Mouse (Mus musculus): ENCODE results near the gene Speg. TPM values are rescaled to one million over a fixed set of nuclear protein-coding genes. Genes with fewer than 3 reads are reported as not detected.
A peak's percentile ranks its signal among the peaks of the same experiment; 100 is the strongest.

The Speg gene
- polyA plus RNA-seq, 1 experiment from 2014 or later: 20.3 TPM

GRCm38 (mm10) chr1:75384470-75385141, 9.5 kb downstream of the Speg start:
- DNase-seq (ENCODE audit: low spot score) (no peak), ATAC-seq (ENCODE audit: low read depth) (no peak)
- Histone ChIP-seq H3K27me3 (replicated peaks; ENCODE audit: control insufficient read depth, insufficient read depth, low read length) (peaks cover 41% of the 10 kb centered on the region), H3K4me2 (ENCODE audit: low read depth, low read length) (no peak overlapping the region), H3K4me1 (ENCODE audit: control insufficient read depth, insufficient read depth, low read length) (peaks cover 18% of the 10 kb centered on the region), H3K9me3 (ENCODE audit: control insufficient read depth, low read length) (no peaks in the 10 kb centered on the region), H3K27ac (replicated peaks; ENCODE audit: low read depth, low read length) (no peak overlapping the region), H3K36me3 (ENCODE audit: control insufficient read depth, insufficient read depth, low read length) (peaks cover 6% of the 10 kb centered on the region; the same call in 1 of the 2 replicates), H3K4me3 (ENCODE audit: low read depth, low read length) (no peak overlapping the region), H3K9ac (ENCODE audit: low read depth, low read length) (no peak overlapping the region)
- WGBS: 82% methylated on average over 16 of the region's 27 CpGs

GRCm38 (mm10) chr1:75385142-75385730, 10.1 kb downstream of the Speg start:
- peak overlapping the region; percentile 2; the same call in 1 of the 2 replicates for H3K9ac ChIP-seq (ENCODE audit: low read depth, low read length)
- peaks cover 6% of the 10 kb centered on the region; the same call in 1 of the 2 replicates for H3K36me3 ChIP-seq (ENCODE audit: control insufficient read depth, insufficient read depth, low read length)
- H3K27ac ChIP-seq (replicated peaks; ENCODE audit: low read depth, low read length): no peak overlapping the region
- no peak overlapping the region for H3K4me3 ChIP-seq (ENCODE audit: low read depth, low read length)
- DNase-seq (ENCODE audit: low spot score): no peak
- peaks cover 18% of the 10 kb centered on the region for H3K4me1 ChIP-seq (ENCODE audit: control insufficient read depth, insufficient read depth, low read length)
- no peak for ATAC-seq (ENCODE audit: low read depth)
- H3K27me3 ChIP-seq (replicated peaks; ENCODE audit: control insufficient read depth, insufficient read depth, low read length): peaks cover 42% of the 10 kb centered on the region
- WGBS: 72% methylated on average over 20 of the region's 20 CpGs
- no peak overlapping the region for H3K4me2 ChIP-seq (ENCODE audit: low read depth, low read length)
- H3K9me3 ChIP-seq (ENCODE audit: control insufficient read depth, low read length): no peaks in the 10 kb centered on the region

- Histone ChIP-seq H3K27ac (replicated peaks; ENCODE audit: low read depth, low read length) (no peak overlapping the region), H3K36me3 (ENCODE audit: control insufficient read depth, insufficient read depth, low read length) (peaks cover 6% of the 10 kb centered on the region; the same call in 1 of the 2 replicates), H3K9me3 (ENCODE audit: control insufficient read depth, low read length) (no peaks in the 10 kb centered on the region), H3K9ac (ENCODE audit: low read depth, low read length) (0 out of 2 replicates have a peak overlapping the region, but pooled peaks have one; percentile 2), H3K4me3 (ENCODE audit: low read depth, low read length) (no peak overlapping the region), H3K4me2 (ENCODE audit: low read depth, low read length) (no peak overlapping the region), H3K4me1 (ENCODE audit: control insufficient read depth, insufficient read depth, low read length) (peaks cover 18% of the 10 kb centered on the region), H3K27me3 (replicated peaks; ENCODE audit: control insufficient read depth, insufficient read depth, low read length) (peaks cover 39% of the 10 kb centered on the region)
- DNase-seq (ENCODE audit: low spot score): no peak
- 41% methylated on average over 4 of the region's 4 CpGs for WGBS
- ATAC-seq (ENCODE audit: low read depth): no peak
Measured at GRCm38 (mm10) chr1:75386149-75386548, 11.1 kb downstream of the Speg start.

- Histone ChIP-seq H3K27me3 (replicated peaks; ENCODE audit: control insufficient read depth, insufficient read depth, low read length) (peaks cover 39% of the 10 kb centered on the region), H3K4me3 (ENCODE audit: low read depth, low read length) (peak overlapping the region; percentile 35), H3K4me2 (ENCODE audit: low read depth, low read length) (peak overlapping the region; percentile 58)
Measured at GRCm38 (mm10) chr1:75387469-75387928, 12.4 kb downstream of the Speg start.

GRCm38 (mm10) chr1:75387929-75388897, 13.1 kb downstream of the Speg start:
- H3K27ac ChIP-seq (replicated peaks; ENCODE audit: low read depth, low read length): no peak overlapping the region
- peaks cover 39% of the 10 kb centered on the region for H3K27me3 ChIP-seq (replicated peaks; ENCODE audit: control insufficient read depth, insufficient read depth, low read length)
- peak overlapping the region; percentile 35 for H3K4me3 ChIP-seq (ENCODE audit: low read depth, low read length)
- peak overlapping the region; percentile 54 for H3K9ac ChIP-seq (ENCODE audit: low read depth, low read length)
- ATAC-seq (ENCODE audit: low read depth): peak; percentile 23; the same call in 1 of the 2 replicates
- peaks cover 6% of the 10 kb centered on the region for H3K36me3 ChIP-seq (ENCODE audit: control insufficient read depth, insufficient read depth, low read length)
- no peaks in the 10 kb centered on the region for H3K9me3 ChIP-seq (ENCODE audit: control insufficient read depth, low read length)
- WGBS: 8% methylated on average over 24 of the region's 94 CpGs
- DNase-seq (ENCODE audit: low spot score): no peak
- peaks cover 23% of the 10 kb centered on the region for H3K4me1 ChIP-seq (ENCODE audit: control insufficient read depth, insufficient read depth, low read length)
- peak overlapping the region; percentile 58 for H3K4me2 ChIP-seq (ENCODE audit: low read depth, low read length)

More at GRCm38 (mm10) chr1:75387469-75387928, 12.4 kb downstream of the Speg start:
- WGBS: 27% methylated on average over 7 of the region's 7 CpGs
- Histone ChIP-seq H3K4me1 (ENCODE audit: control insufficient read depth, insufficient read depth, low read length) (peaks cover 18% of the 10 kb centered on the region), H3K9ac (ENCODE audit: low read depth, low read length) (peak overlapping the region; percentile 54), H3K9me3 (ENCODE audit: control insufficient read depth, low read length) (no peaks in the 10 kb centered on the region), H3K36me3 (ENCODE audit: control insufficient read depth, insufficient read depth, low read length) (peaks cover 6% of the 10 kb centered on the region), H3K27ac (replicated peaks; ENCODE audit: low read depth, low read length) (no peak overlapping the region)
- DNase-seq (ENCODE audit: low spot score): no peak
- no peak for ATAC-seq (ENCODE audit: low read depth)

- DNase-seq (ENCODE audit: low spot score): no peak
- ATAC-seq (ENCODE audit: low read depth): no peak
- peak overlapping the region; percentile 54 for H3K9ac ChIP-seq (ENCODE audit: low read depth, low read length)
- H3K36me3 ChIP-seq (ENCODE audit: control insufficient read depth, insufficient read depth, low read length): peaks cover 10% of the 10 kb centered on the region
- peaks cover 29% of the 10 kb centered on the region for H3K4me1 ChIP-seq (ENCODE audit: control insufficient read depth, insufficient read depth, low read length)
- H3K4me2 ChIP-seq (ENCODE audit: low read depth, low read length): peak overlapping the region; percentile 58
- WGBS: 25% methylated on average over 22 of the region's 23 CpGs
- H3K27ac ChIP-seq (replicated peaks; ENCODE audit: low read depth, low read length): no peak overlapping the region
- H3K4me3 ChIP-seq (ENCODE audit: low read depth, low read length): peak overlapping the region; percentile 35
- no peaks in the 10 kb centered on the region for H3K9me3 ChIP-seq (ENCODE audit: control insufficient read depth, low read length)
- H3K27me3 ChIP-seq (replicated peaks; ENCODE audit: control insufficient read depth, insufficient read depth, low read length): peaks cover 39% of the 10 kb centered on the region
Measured at GRCm38 (mm10) chr1:75388898-75389515, 13.9 kb downstream of the Speg start.

GRCm38 (mm10) chr1:75393139-75393538, 18.0 kb downstream of the Speg start:
- no peaks in the 10 kb centered on the region for H3K9me3 ChIP-seq (ENCODE audit: control insufficient read depth, low read length)
- H3K4me3 ChIP-seq (ENCODE audit: low read depth, low read length): no peak overlapping the region
- DNase-seq (ENCODE audit: low spot score): peak; percentile 47
- ATAC-seq (ENCODE audit: low read depth): no peak
- H3K27ac ChIP-seq (replicated peaks; ENCODE audit: low read depth, low read length): no peak overlapping the region
- peaks cover 18% of the 10 kb centered on the region for H3K4me1 ChIP-seq (ENCODE audit: control insufficient read depth, insufficient read depth, low read length)
- WGBS: 51% methylated on average over 9 of the region's 9 CpGs
- no peak overlapping the region for H3K9ac ChIP-seq (ENCODE audit: low read depth, low read length)
- peaks cover 33% of the 10 kb centered on the region for H3K36me3 ChIP-seq (ENCODE audit: control insufficient read depth, insufficient read depth, low read length)
- H3K27me3 ChIP-seq (replicated peaks; ENCODE audit: control insufficient read depth, insufficient read depth, low read length): peaks cover 16% of the 10 kb centered on the region
- H3K4me2 ChIP-seq (ENCODE audit: low read depth, low read length): no peak overlapping the region

- H3K4me3 ChIP-seq (ENCODE audit: low read depth, low read length): no peak overlapping the region
- peaks cover 17% of the 10 kb centered on the region for H3K4me1 ChIP-seq (ENCODE audit: control insufficient read depth, insufficient read depth, low read length)
- 85% methylated on average over 3 of the region's 3 CpGs for WGBS
- peaks cover 33% of the 10 kb centered on the region for H3K36me3 ChIP-seq (ENCODE audit: control insufficient read depth, insufficient read depth, low read length)
- H3K9ac ChIP-seq (ENCODE audit: low read depth, low read length): no peak overlapping the region
- H3K9me3 ChIP-seq (ENCODE audit: control insufficient read depth, low read length): no peaks in the 10 kb centered on the region
- ATAC-seq (ENCODE audit: low read depth): no peak
- H3K4me2 ChIP-seq (ENCODE audit: low read depth, low read length): no peak overlapping the region
- H3K27ac ChIP-seq (replicated peaks; ENCODE audit: low read depth, low read length): 0 out of 2 replicates have a peak overlapping the region, but pooled peaks have one; percentile 6
- peaks cover 9% of the 10 kb centered on the region for H3K27me3 ChIP-seq (replicated peaks; ENCODE audit: control insufficient read depth, insufficient read depth, low read length)
- DNase-seq (ENCODE audit: low spot score): no peak
Measured at GRCm38 (mm10) chr1:75393846-75394245, 18.7 kb downstream of the Speg start.
